Mouse (Mus musculus) kidney, adult 2 months (tissue): ENCODE measurements around the gene Galnt9. TPM values are rescaled to one million over a fixed set of nuclear protein-coding genes. Genes with fewer than 3 reads are reported as not detected.

Experiments used
- DNase-seq: peaks from one replicate; pipeline ENCODE4 v3.0.0; 2021
- H3K27ac ChIP-seq: fragments of 200-500 bp; 2 replicates; pipeline ENCODE4 v1.5.1; 2012; ENCODE audit warnings: low read depth, low read length, control low read depth, inconsistent platforms; ENCODE audit not compliant: insufficient read depth
- H3K27me3 ChIP-seq: fragments of 200-500 bp; replicated peaks from 2 replicates; pipeline ENCODE4 v1.6.1; 2012; ENCODE audit warnings: mild to moderate bottlenecking, moderate library complexity, low read length, inconsistent platforms; ENCODE audit not compliant: control insufficient read depth, insufficient read depth
- H3K36me3 ChIP-seq: fragments of 200-500 bp; 2 replicates; pipeline ENCODE4 v1.6.1; 2012; ENCODE audit warnings: mild to moderate bottlenecking, moderate library complexity, low read length, inconsistent platforms; ENCODE audit not compliant: control insufficient read depth, insufficient read depth
- H3K4me1 ChIP-seq: fragments of 200-500 bp; 2 replicates; pipeline ENCODE4 v1.6.1; 2011; ENCODE audit warnings: low read length; ENCODE audit not compliant: control insufficient read depth, insufficient read depth
- H3K4me3 ChIP-seq: fragments of 200-500 bp; 2 replicates; pipeline ENCODE4 v1.5.1; 2011; ENCODE audit warnings: mild to moderate bottlenecking, low read depth, low read length, control low read depth; ENCODE audit not compliant: insufficient read depth
- CTCF ChIP-seq: fragments of 200-500 bp; conservative IDR thresholded peaks from 2 replicates; pipeline ENCODE4 v1.5.1; 2011; ENCODE audit warnings: low read depth, mild to moderate bottlenecking, control low read depth, low read length, moderate library complexity, mixed read lengths; ENCODE audit not compliant: insufficient read depth, insufficient read length
- POLR2A ChIP-seq: fragments of 200-500 bp; IDR thresholded peaks from one replicate; pipeline ENCODE4 v1.6.1; 2011; ENCODE audit warnings: low read depth, low read length, control low read depth
- WGBS: fragments of 180-500 bp; shearing (Covaris S2); methylation state at CpG from one replicate; pipeline ENCODE4 v1.1.7; 2018; 5-methylcytosine and 5-hydroxymethylcytosine counted together
- polyA plus RNA-seq: library from polyadenylated mRNA; depleted of rRNA; stranded (reverse); fragments of >200 nt; gene quantifications from 2 replicates; pipeline ENCODE4 v1.2.3, GENCODE M21; 2012

Gene Galnt9
- polyA plus RNA-seq, 1 experiment, result 0.61 TPM

GRCm38 (mm10) chr5:110505611-110506294, 38.4 kb upstream of the Galnt9 start:
- Histone ChIP-seq H3K36me3 (no peaks in the 10 kb centered on the region), H3K27ac (no peak overlapping the region), H3K4me1 (no peaks in the 10 kb centered on the region), H3K27me3 (no peaks in the 10 kb centered on the region), H3K4me3 (no peak overlapping the region)
- DNase-seq, result no peak
- TF ChIP-seq CTCF, result no peak
- no peak for TF ChIP-seq POLR2A
- WGBS, result 42% methylated on average over 10 of the region's 10 CpGs

GRCm38 (mm10) chr5:110506295-110506616, 37.9 kb upstream of the Galnt9 start:
- 76% methylated on average over 8 of the region's 8 CpGs for WGBS

GRCm38 (mm10) chr5:110506856-110507255, 37.3 kb upstream of the Galnt9 start:
- no peak for TF ChIP-seq CTCF
- TF ChIP-seq POLR2A, result no peak
- WGBS, result 82% methylated on average over 3 of the region's 3 CpGs
- H3K4me3 ChIP-seq, result no peak overlapping the region
- H3K27me3 ChIP-seq, result no peaks in the 10 kb centered on the region
- no peak overlapping the region for H3K27ac ChIP-seq
- no peaks in the 10 kb centered on the region for H3K4me1 ChIP-seq
- DNase-seq, result no peak
- H3K36me3 ChIP-seq, result no peaks in the 10 kb centered on the region

More at GRCm38 (mm10) chr5:110506295-110506616, 37.9 kb upstream of the Galnt9 start:
- Histone ChIP-seq H3K4me3 (no peak overlapping the region), H3K36me3 (no peaks in the 10 kb centered on the region), H3K27ac (no peak overlapping the region), H3K27me3 (no peaks in the 10 kb centered on the region), H3K4me1 (no peaks in the 10 kb centered on the region)
- no peak for TF ChIP-seq CTCF
- no peak for TF ChIP-seq POLR2A
- DNase-seq, result no peak

- no peaks in the 10 kb centered on the region for H3K4me1 ChIP-seq
- no peak for DNase-seq
- no peaks in the 10 kb centered on the region for H3K27me3 ChIP-seq
- WGBS, result 91% methylated on average over 3 of the region's 3 CpGs
- no peak overlapping the region for H3K4me3 ChIP-seq
- no peak overlapping the region for H3K27ac ChIP-seq
- no peaks in the 10 kb centered on the region for H3K36me3 ChIP-seq
- no peak for TF ChIP-seq CTCF
- no peak for TF ChIP-seq POLR2A
Measured at GRCm38 (mm10) chr5:110507943-110508342, 36.2 kb upstream of the Galnt9 start.

GRCm38 (mm10) chr5:110510357-110510756, 33.8 kb upstream of the Galnt9 start:
- no peaks in the 10 kb centered on the region for H3K27me3 ChIP-seq
- TF ChIP-seq POLR2A, result no peak
- no peak overlapping the region for H3K4me3 ChIP-seq
- DNase-seq, result no peak
- H3K27ac ChIP-seq, result no peak overlapping the region
- 90% methylated on average over 6 of the region's 6 CpGs for WGBS
- H3K36me3 ChIP-seq, result no peaks in the 10 kb centered on the region
- H3K4me1 ChIP-seq, result no peaks in the 10 kb centered on the region

- DNase-seq, result no peak
- H3K27ac ChIP-seq, result no peak overlapping the region
- H3K4me1 ChIP-seq, result no peaks in the 10 kb centered on the region
- H3K36me3 ChIP-seq, result no peaks in the 10 kb centered on the region
- WGBS, result 75% methylated on average over 4 of the region's 4 CpGs
- no peak overlapping the region for H3K4me3 ChIP-seq
- TF ChIP-seq CTCF, result no peak
- H3K27me3 ChIP-seq, result no peaks in the 10 kb centered on the region
Measured at GRCm38 (mm10) chr5:110513791-110514190, 30.4 kb upstream of the Galnt9 start.

GRCm38 (mm10) chr5:110514694-110515093, 29.5 kb upstream of the Galnt9 start:
- Histone ChIP-seq H3K4me1 (no peaks in the 10 kb centered on the region), H3K27me3 (no peaks in the 10 kb centered on the region), H3K27ac (no peak overlapping the region), H3K36me3 (no peaks in the 10 kb centered on the region), H3K4me3 (no peak overlapping the region)
- DNase-seq, result no peak
- TF ChIP-seq CTCF, result no peak
- no peak for TF ChIP-seq POLR2A
- 87% methylated on average over 3 of the region's 3 CpGs for WGBS
